Mouse (Mus musculus) liver, postnatal 0 days (tissue): ENCODE results near the gene Agap1. TPM values are rescaled to one million over a fixed set of nuclear protein-coding genes. Genes with fewer than 3 reads are reported as not detected.

Experiments
- ATAC-seq: fragments of 200-750 bp; cut with Nextera tagmentation; 2 replicates; pipeline ENCODE4 v1.8.0; 2017; ENCODE audit warnings: mild to moderate bottlenecking, moderate library complexity
- DNase-seq: peaks from one replicate; pipeline ENCODE4 v3.0.0-alpha.2; 2016
- H3K27ac ChIP-seq: fragments of 300-500 bp; sonication (generic); 2 replicates; pipeline ENCODE4 v1.5.1; 2014; ENCODE audit warnings: antibody characterized with exemption, moderate library complexity, mild to moderate bottlenecking, low read depth
- H3K27me3 ChIP-seq: fragments of 300-500 bp; sonication (generic); 2 replicates; pipeline ENCODE4 v1.6.1; 2014; ENCODE audit warnings: low read length, control low read depth, mixed read lengths; ENCODE audit not compliant: insufficient read depth
- H3K36me3 ChIP-seq: fragments of 300-500 bp; sonication (generic); replicated peaks from 2 replicates; pipeline ENCODE4 v1.6.1; 2014; ENCODE audit warnings: mild to moderate bottlenecking, control low read depth, low read length, moderate library complexity, mixed read lengths; ENCODE audit not compliant: insufficient read depth
- H3K4me1 ChIP-seq: fragments of 300-500 bp; sonication (generic); 2 replicates; pipeline ENCODE4 v1.6.1; 2014; ENCODE audit warnings: antibody characterized with exemption, mild to moderate bottlenecking, control low read depth; ENCODE audit not compliant: insufficient read depth
- H3K4me2 ChIP-seq: fragments of 300-500 bp; sonication (generic); 2 replicates; pipeline ENCODE4 v1.6.1; 2014; ENCODE audit warnings: low read depth, mild to moderate bottlenecking, low read length, moderate library complexity, mixed read lengths
- H3K4me3 ChIP-seq: fragments of 300-500 bp; sonication (generic); 2 replicates; pipeline ENCODE4 v1.5.1; 2014; ENCODE audit warnings: low read depth, low read length
- H3K9ac ChIP-seq: fragments of 300-500 bp; sonication (generic); replicated peaks from 2 replicates; pipeline ENCODE4 v1.6.1; 2014; ENCODE audit warnings: mild to moderate bottlenecking, moderate library complexity
- H3K9me3 ChIP-seq: fragments of 300-500 bp; sonication (generic); 2 replicates; pipeline ENCODE4 v1.6.1; 2016; ENCODE audit warnings: mild to moderate bottlenecking, control low read depth, low read length, mixed read lengths
- CTCF ChIP-seq: sonication (generic); IDR thresholded peaks from 2 replicates; pipeline ENCODE4 v1.5.1; 2016; ENCODE audit warnings: antibody characterized with exemption, low read depth
- EP300 ChIP-seq: IDR thresholded peaks from 2 replicates; pipeline ENCODE4 v1.6.1; 2016; ENCODE audit warnings: antibody characterized with exemption, low read depth, mild to moderate bottlenecking
- WGBS: fragments of 180-500 bp; shearing (Covaris S2); extraction: QIAGEN DNeasy Blood & Tissue Kit; methylation state at CpG from one replicate; pipeline ENCODE4 v1.1.7; 2014; ENCODE audit not compliant: insufficient replicate concordance; 5-methylcytosine and 5-hydroxymethylcytosine counted together
- polyA plus RNA-seq: library from polyadenylated mRNA; unstranded; fragments of >200 nt; fragmentation: Nextera tagmentation; extraction: Ambion mirVana; gene quantifications from 2 replicates; pipeline ENCODE4 v1.2.1, GENCODE M21; 2015

Agap1 gene
- polyA plus RNA-seq, 1 experiment from 2014 or later: 1.0 TPM

DNA sequence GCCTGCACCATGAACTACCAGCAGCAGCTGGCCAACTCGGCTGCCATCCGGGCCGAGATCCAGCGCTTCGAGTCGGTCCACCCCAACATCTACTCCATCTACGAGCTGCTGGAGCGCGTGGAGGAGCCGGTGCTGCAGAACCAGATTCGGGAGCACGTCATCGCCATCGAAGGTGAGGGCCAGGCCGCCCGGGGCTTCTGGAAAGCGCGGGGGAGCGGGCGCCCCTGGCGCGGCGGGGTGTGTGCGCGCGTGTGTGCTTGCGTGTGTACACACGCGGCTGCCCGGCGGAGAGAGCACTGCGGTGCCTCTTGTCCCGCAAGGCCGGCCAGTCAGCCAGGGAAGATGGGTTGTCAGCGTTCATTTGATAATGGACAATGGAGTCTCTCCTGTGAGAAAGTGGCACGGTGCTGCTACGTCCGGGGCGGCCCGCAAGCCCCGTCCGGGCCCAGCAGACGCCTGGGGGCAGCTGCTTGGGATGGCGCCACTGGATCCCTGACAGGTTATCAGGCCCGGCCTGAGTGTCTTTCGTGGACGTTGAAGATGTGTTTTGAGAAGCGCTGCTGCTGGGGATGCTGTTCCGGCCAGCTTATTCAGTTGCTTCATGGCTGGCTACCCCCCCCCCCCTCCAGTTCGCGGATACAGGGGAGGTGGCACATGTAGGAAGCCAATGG, 950 bp downstream of the Agap1 start:
- TF ChIP-seq EP300 (no peak), CTCF (no peak)
- Histone ChIP-seq H3K4me3 (peak overlapping the region; percentile 72), H3K9me3 (no peaks in the 10 kb centered on the region), H3K4me2 (peak overlapping the region; percentile 90), H3K36me3 (no peaks in the 10 kb centered on the region), H3K9ac (peak overlapping the region; percentile 67), H3K27ac (0 out of 2 replicates have a peak overlapping the region, but pooled peaks have one; percentile 66), H3K27me3 (peaks cover 10% of the 10 kb centered on the region; the same call in 1 of the 2 replicates), H3K4me1 (peaks cover 14% of the 10 kb centered on the region)
- 1% methylated on average over 51 of the region's 51 CpGs for WGBS
- ATAC-seq (0 out of 2 replicates have a peak, but pooled peaks have one; percentile 2), DNase-seq (peak; percentile 39)

DNA sequence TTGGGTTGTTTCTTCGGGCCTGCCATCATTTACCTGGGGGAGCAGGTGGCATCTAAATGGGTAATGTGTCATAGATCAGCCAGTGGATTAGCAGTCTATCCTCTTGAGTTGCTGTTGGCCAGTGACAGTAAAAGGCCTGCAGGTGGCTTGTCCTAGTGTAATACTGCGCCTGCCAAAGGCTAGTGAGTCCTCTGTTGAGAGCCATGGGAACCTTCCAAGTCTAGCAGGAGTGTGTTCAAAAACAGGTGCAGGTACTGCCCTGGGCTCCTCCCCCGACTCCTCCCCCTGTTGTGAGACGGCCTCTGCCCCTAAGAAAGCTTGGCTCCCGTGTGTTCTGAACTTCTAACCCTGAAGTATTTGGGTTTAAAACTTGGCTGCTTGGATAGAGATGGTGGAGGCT, 1.9 kb downstream of the Agap1 start:
- ATAC-seq (no peak), DNase-seq (no peak)
- peaks cover 14% of the 10 kb centered on the region for H3K4me1 ChIP-seq
- WGBS: 44% methylated on average over 5 of the region's 5 CpGs
- H3K9me3 ChIP-seq: no peaks in the 10 kb centered on the region
- H3K27ac ChIP-seq: no peak overlapping the region
- no peak overlapping the region for H3K4me3 ChIP-seq
- TF ChIP-seq CTCF (0 out of 2 replicates have a peak, but pooled peaks have one; percentile 9), EP300 (no peak)
- H3K36me3 ChIP-seq: no peaks in the 10 kb centered on the region
- H3K4me2 ChIP-seq: peak overlapping the region; percentile 90
- H3K9ac ChIP-seq: no peak overlapping the region
- peaks cover 10% of the 10 kb centered on the region; the same call in 1 of the 2 replicates for H3K27me3 ChIP-seq

DNA sequence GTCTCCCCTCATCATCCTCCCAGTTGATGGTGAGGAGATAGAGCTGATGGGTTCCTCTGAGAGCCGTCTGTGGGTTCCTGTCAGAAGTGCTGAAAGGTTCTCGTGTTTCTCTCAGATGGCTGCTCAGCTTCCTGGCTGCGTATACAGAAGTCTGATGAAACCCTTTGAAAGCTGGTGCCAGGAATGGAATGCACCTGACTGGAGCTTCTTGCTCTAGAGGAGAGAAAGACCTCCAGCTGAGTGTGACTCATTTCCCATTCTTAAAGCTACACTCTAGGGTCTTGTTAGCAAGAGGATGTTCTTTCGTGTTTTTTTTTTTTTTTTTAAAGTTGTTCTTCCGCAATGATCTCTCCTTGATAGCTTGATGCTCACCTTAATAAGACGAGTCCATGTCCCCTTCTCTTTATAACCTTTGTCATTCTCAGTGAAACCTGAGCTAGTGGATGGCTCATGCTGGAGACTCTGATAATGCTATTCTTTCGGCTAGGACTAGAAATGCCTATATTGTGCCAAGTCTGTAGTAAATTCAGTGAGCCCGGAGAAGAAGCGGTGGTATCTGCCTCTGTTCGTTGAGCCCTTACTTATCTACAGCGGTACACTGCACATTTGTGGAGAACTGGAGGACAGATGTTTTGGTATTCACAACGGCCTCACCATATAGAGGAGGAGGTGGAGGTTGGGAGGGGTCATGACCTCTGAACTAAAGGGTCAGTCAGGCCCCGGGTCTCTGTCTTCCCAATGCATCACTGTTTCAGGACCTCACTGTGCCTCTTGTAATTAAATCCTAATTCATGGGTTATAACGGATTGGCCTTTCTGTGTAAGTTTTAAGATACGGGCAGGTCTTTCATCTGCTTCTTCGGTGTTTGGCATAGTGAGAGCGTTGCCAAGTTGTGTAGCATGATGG, 2.8 kb downstream of the Agap1 start:
- no peak for ATAC-seq
- no peak for DNase-seq
- Histone ChIP-seq H3K4me2 (no peak overlapping the region), H3K27me3 (peaks cover 10% of the 10 kb centered on the region; the same call in 1 of the 2 replicates), H3K4me1 (peaks cover 14% of the 10 kb centered on the region), H3K9ac (no peak overlapping the region), H3K27ac (no peak overlapping the region), H3K36me3 (no peaks in the 10 kb centered on the region), H3K9me3 (no peaks in the 10 kb centered on the region), H3K4me3 (no peak overlapping the region)
- 68% methylated on average over 17 of the region's 17 CpGs for WGBS
- TF ChIP-seq EP300 (no peak), CTCF (no peak)

DNA sequence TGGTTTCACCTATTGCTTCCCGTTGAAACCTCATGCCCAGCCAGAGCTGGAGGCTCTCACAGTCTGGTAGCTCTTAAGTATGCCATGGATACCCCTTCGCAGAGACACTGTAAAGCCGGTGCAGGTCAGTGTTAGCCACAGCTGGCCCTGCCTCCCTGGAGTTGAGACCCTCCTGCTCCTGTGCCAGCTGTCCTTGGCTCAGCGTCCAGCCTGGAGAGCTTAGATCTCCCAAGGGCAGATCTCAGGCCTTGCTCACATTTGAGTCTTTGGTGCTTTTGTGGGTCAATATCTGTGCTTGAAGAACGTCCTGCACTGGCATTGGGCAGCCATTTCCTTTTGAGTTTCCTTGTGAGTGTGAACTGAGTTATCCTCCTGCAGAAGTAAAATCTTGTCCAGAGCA, 7.3 kb downstream of the Agap1 start:
- no peak overlapping the region for H3K4me2 ChIP-seq
- 77% methylated on average over 5 of the region's 5 CpGs for WGBS
- H3K36me3 ChIP-seq: no peaks in the 10 kb centered on the region
- no peak overlapping the region for H3K4me3 ChIP-seq
- no peaks in the 10 kb centered on the region for H3K9me3 ChIP-seq
- DNase-seq: no peak
- TF ChIP-seq EP300: no peak
- no peak for TF ChIP-seq CTCF
- peaks cover 20% of the 10 kb centered on the region for H3K4me1 ChIP-seq
- ATAC-seq: no peak
- H3K9ac ChIP-seq: no peak overlapping the region
- H3K27ac ChIP-seq: no peak overlapping the region
- H3K27me3 ChIP-seq: no peaks in the 10 kb centered on the region

DNA sequence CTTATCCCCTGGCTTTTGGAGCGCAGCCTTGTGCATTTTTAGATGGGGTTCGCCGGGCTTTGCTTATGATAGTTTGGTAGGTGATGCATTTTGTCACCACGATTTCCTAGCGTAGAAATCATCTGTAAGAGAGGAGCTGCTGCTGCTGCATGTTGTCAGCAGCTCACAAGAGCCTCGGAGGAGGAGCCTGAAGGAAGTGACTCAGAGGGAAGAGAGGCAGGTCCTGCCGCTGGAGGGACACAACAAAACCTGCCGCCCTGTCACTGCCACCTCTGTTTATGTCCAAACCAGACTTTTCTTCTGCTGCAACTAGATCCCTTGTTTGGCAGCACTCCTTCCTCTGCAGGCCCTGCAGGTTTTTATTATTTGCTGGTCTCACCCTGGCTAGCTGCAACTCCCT, 8.5 kb downstream of the Agap1 start:
- no peak overlapping the region for H3K4me3 ChIP-seq
- H3K4me2 ChIP-seq: no peak overlapping the region
- 26% methylated on average over 8 of the region's 8 CpGs for WGBS
- no peaks in the 10 kb centered on the region for H3K27me3 ChIP-seq
- DNase-seq: no peak
- no peak overlapping the region for H3K9ac ChIP-seq
- H3K4me1 ChIP-seq: peaks cover 31% of the 10 kb centered on the region
- no peak for ATAC-seq
- H3K27ac ChIP-seq: no peak overlapping the region
- H3K9me3 ChIP-seq: no peaks in the 10 kb centered on the region
- H3K36me3 ChIP-seq: no peaks in the 10 kb centered on the region
- TF ChIP-seq CTCF: no peak
- TF ChIP-seq EP300: no peak

DNA sequence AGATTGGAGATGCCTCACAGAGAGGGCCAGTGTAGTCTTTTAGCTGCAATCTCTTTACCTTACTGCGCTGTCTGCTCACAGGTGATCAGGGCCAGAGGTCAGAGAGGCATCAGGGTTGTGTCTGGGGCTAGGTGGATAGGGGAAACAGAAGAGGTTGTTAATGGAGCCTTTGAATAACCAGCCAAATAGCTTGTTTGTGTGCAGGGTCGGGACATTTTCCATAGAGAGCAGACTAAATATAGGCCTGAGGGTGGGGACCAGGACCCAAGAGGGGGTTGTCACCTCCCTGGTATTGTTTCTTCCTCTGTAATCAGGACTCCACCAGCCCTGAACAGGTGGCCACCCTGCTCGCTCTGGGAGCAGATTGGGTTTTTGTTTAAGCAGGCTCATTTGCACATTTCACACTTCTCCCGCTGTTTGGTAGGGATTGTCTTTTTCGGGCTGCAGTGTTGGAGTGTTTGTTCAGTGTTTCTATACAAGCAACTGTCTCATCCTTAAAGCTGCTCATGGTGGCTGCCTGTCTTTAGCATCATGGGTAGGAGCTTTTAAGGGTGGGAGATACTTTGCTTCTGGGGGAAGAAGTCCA, 10.9 kb downstream of the Agap1 start:
- no peak for DNase-seq
- no peak overlapping the region for H3K27ac ChIP-seq
- 54% methylated on average over 5 of the region's 5 CpGs for WGBS

More for the DNA sequence above, 10.9 kb downstream of the Agap1 start:
- Histone ChIP-seq H3K27me3 (no peaks in the 10 kb centered on the region), H3K9ac (no peak overlapping the region), H3K36me3 (no peaks in the 10 kb centered on the region), H3K4me1 (peaks cover 31% of the 10 kb centered on the region), H3K4me3 (no peak overlapping the region), H3K9me3 (no peaks in the 10 kb centered on the region), H3K4me2 (no peak overlapping the region)
- no peak for TF ChIP-seq EP300
- TF ChIP-seq CTCF: no peak
- ATAC-seq: no peak
